Mouse (Mus musculus) MN1 (cell line): ENCODE results near the gene Dcaf8.

Source experiments
- DNase-seq: peaks from one replicate; pipeline ENCODE4 v3.0.0-alpha.2; 2016; ENCODE audit warnings: low spot score

Gene Dcaf8

GRCm38 (mm10) chr1:172197146-172197545 is 49.3 kb downstream of the Dcaf8 start:
- DNase-seq: no peak

- no peak for DNase-seq
These were observed 50.0 kb downstream of the Dcaf8 start for GRCm38 (mm10) chr1:172197851-172198250.

- DNase-seq: no peak
These were observed 50.4 kb downstream of the Dcaf8 start for GRCm38 (mm10) chr1:172198316-172198715.

GRCm38 (mm10) chr1:172198996-172199395 is 51.1 kb downstream of the Dcaf8 start:
- DNase-seq: no peak

GRCm38 (mm10) chr1:172200161-172200560 is 52.3 kb downstream of the Dcaf8 start:
- no peak for DNase-seq

- DNase-seq: peak; percentile 70
These were observed 53.1 kb downstream of the Dcaf8 start for GRCm38 (mm10) chr1:172200871-172201447.

- DNase-seq: no peak
These were observed 54.3 kb downstream of the Dcaf8 start for GRCm38 (mm10) chr1:172201967-172202880.

GRCm38 (mm10) chr1:172202894-172203522 is 55.1 kb downstream of the Dcaf8 start:
- no peak for DNase-seq

GRCm38 (mm10) chr1:172203566-172203965 is 55.7 kb downstream of the Dcaf8 start:
- DNase-seq: no peak

- DNase-seq: no peak
These were observed 56.3 kb downstream of the Dcaf8 start for GRCm38 (mm10) chr1:172204033-172204813.

GRCm38 (mm10) chr1:172204814-172205740 is 57.2 kb downstream of the Dcaf8 start:
- DNase-seq: no peak

- peak; percentile 35 for DNase-seq
These were observed 57.8 kb downstream of the Dcaf8 start for GRCm38 (mm10) chr1:172205741-172206087.

- DNase-seq: peak; percentile 86
These were observed 58.4 kb downstream of the Dcaf8 start, which contains the start of gene Pea15a for GRCm38 (mm10) chr1:172206141-172206917. Gene Pea15a (minus strand): TSS chr1:172206804.

- peak; percentile 57 for DNase-seq
These were observed 59.3 kb downstream of the Dcaf8 start for GRCm38 (mm10) chr1:172207111-172207584.

GRCm38 (mm10) chr1:172212776-172213175 is 64.9 kb downstream of the Dcaf8 start:
- no peak for DNase-seq

GRCm38 (mm10) chr1:172213771-172214170 is 65.9 kb downstream of the Dcaf8 start:
- DNase-seq: no peak

- no peak for DNase-seq
These were observed 66.9 kb downstream of the Dcaf8 start for GRCm38 (mm10) chr1:172214748-172215147.

GRCm38 (mm10) chr1:172217148-172217547 is 69.3 kb downstream of the Dcaf8 start:
- DNase-seq: peak; percentile 91

- DNase-seq: no peak
These were observed 70.5 kb downstream of the Dcaf8 start for GRCm38 (mm10) chr1:172218164-172218910.
